Mouse (Mus musculus) embryonic facial prominence, embryonic 13.5 days (tissue): ENCODE measurements around the gene Galntl6. TPM values are rescaled to one million over a fixed set of nuclear protein-coding genes. Genes with fewer than 3 reads are reported as not detected.

Experiments used
- ATAC-seq: fragments of 200-750 bp; cut with Nextera tagmentation; 2 replicates; pipeline ENCODE4 v1.8.0; 2017; ENCODE audit warnings: low read depth; ENCODE audit not compliant: insufficient number of reproducible peaks, insufficient read depth, low FRiP score, low TSS enrichment
- H3K27ac ChIP-seq: fragments of 300-500 bp; sonication (generic); 2 replicates; pipeline ENCODE4 v1.5.1; 2015; ENCODE audit warnings: moderate library complexity, mild to moderate bottlenecking, inconsistent platforms
- H3K27me3 ChIP-seq: fragments of 300-500 bp; sonication (generic); 2 replicates; pipeline ENCODE4 v1.6.1; 2015; ENCODE audit warnings: mild to moderate bottlenecking, inconsistent platforms
- H3K36me3 ChIP-seq: fragments of 300-500 bp; sonication (generic); 2 replicates; pipeline ENCODE4 v1.6.1; 2015; ENCODE audit warnings: mild to moderate bottlenecking, inconsistent platforms
- H3K4me1 ChIP-seq: fragments of 300-500 bp; sonication (generic); 2 replicates; pipeline ENCODE4 v1.6.1; 2015; ENCODE audit warnings: inconsistent platforms
- H3K4me2 ChIP-seq: fragments of 300-500 bp; sonication (generic); 2 replicates; pipeline ENCODE4 v1.6.1; 2015; ENCODE audit warnings: moderate library complexity, mild to moderate bottlenecking, inconsistent platforms
- H3K4me3 ChIP-seq: fragments of 300-500 bp; sonication (generic); 2 replicates; pipeline ENCODE4 v1.5.1; 2015; ENCODE audit warnings: mild to moderate bottlenecking, inconsistent platforms
- H3K9ac ChIP-seq: fragments of 300-500 bp; sonication (generic); 2 replicates; pipeline ENCODE4 v1.6.1; 2015; ENCODE audit warnings: mild to moderate bottlenecking, inconsistent platforms
- H3K9me3 ChIP-seq: fragments of 300-500 bp; sonication (generic); 2 replicates; pipeline ENCODE4 v1.6.1; 2016; ENCODE audit warnings: inconsistent platforms
- WGBS: fragments of 180-500 bp; shearing (Covaris S2); methylation state at CpG from one replicate; pipeline ENCODE4 v1.1.7; 2015; ENCODE audit warnings: mixed read lengths; 5-methylcytosine and 5-hydroxymethylcytosine counted together
- polyA plus RNA-seq: library from polyadenylated mRNA; unstranded; fragments of >200 nt; fragmentation: Nextera tagmentation; extraction: Ambion mirVana; gene quantifications from 2 replicates; pipeline ENCODE4 v1.2.1, GENCODE M21; 2015

Galntl6 gene
- polyA plus RNA-seq, 1 experiment from 2014 or later: 2.1 TPM

DNA sequence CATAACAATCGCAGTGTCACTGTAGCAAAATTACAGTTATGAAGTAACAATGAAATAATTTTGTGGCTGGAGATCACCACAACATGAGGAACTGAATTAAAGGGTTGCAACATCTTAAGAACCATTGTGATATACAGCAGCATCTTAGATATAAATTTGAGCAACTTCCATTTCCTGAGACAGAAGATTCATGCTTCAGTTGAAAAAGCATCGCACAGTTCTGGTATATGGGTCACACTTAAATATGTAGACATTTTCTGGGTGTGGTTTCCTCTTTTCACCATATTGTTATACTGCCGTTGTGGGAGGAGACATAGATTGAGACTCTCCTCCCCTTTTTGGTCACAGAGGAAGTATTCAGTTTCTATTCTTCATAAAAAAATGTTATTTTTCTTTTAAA lies 667.6 kb downstream of the Galntl6 start:
- Histone ChIP-seq H3K36me3 (no peaks in the 10 kb centered on the region), H3K27me3 (no peaks in the 10 kb centered on the region), H3K9ac (no peak overlapping the region), H3K27ac (no peak overlapping the region), H3K4me3 (no peak overlapping the region), H3K9me3 (no peaks in the 10 kb centered on the region), H3K4me1 (no peaks in the 10 kb centered on the region), H3K4me2 (no peak overlapping the region)
- no peak for ATAC-seq
- WGBS: 84% methylated on average over 3 of the region's 3 CpGs

- no peak overlapping the region for H3K9ac ChIP-seq
- no peak overlapping the region for H3K4me2 ChIP-seq
- H3K4me3 ChIP-seq: no peak overlapping the region
- H3K27me3 ChIP-seq: no peaks in the 10 kb centered on the region
- no peaks in the 10 kb centered on the region for H3K36me3 ChIP-seq
- H3K4me1 ChIP-seq: no peaks in the 10 kb centered on the region
- H3K9me3 ChIP-seq: no peaks in the 10 kb centered on the region
- ATAC-seq: no peak
- H3K27ac ChIP-seq: no peak overlapping the region
- WGBS: 13% methylated on average over 2 of the region's 2 CpGs
Observed at GRCm38 (mm10) chr8:58234220-58234619, 678.2 kb downstream of the Galntl6 start.

GRCm38 (mm10) chr8:58228725-58229124 lies 683.7 kb downstream of the Galntl6 start:
- no peak overlapping the region for H3K4me3 ChIP-seq
- no peak overlapping the region for H3K9ac ChIP-seq
- H3K4me2 ChIP-seq: no peak overlapping the region
- WGBS: 72% methylated on average over 1 of the region's 1 CpGs
- H3K36me3 ChIP-seq: no peaks in the 10 kb centered on the region
- H3K27ac ChIP-seq: no peak overlapping the region
- ATAC-seq: no peak
- no peaks in the 10 kb centered on the region for H3K27me3 ChIP-seq
- H3K4me1 ChIP-seq: no peaks in the 10 kb centered on the region
- no peaks in the 10 kb centered on the region for H3K9me3 ChIP-seq

- H3K27ac ChIP-seq: no peak overlapping the region
- H3K4me3 ChIP-seq: no peak overlapping the region
- H3K27me3 ChIP-seq: no peaks in the 10 kb centered on the region
- no peak for ATAC-seq
- H3K9ac ChIP-seq: no peak overlapping the region
- 70% methylated on average over 8 of the region's 8 CpGs for WGBS
- no peaks in the 10 kb centered on the region for H3K9me3 ChIP-seq
- H3K36me3 ChIP-seq: no peaks in the 10 kb centered on the region
- H3K4me1 ChIP-seq: no peaks in the 10 kb centered on the region
- H3K4me2 ChIP-seq: no peak overlapping the region
Observed at GRCm38 (mm10) chr8:58217885-58218284, 694.6 kb downstream of the Galntl6 start.

GRCm38 (mm10) chr8:58189694-58190093 lies 722.7 kb downstream of the Galntl6 start:
- H3K4me2 ChIP-seq: no peak overlapping the region
- no peaks in the 10 kb centered on the region for H3K27me3 ChIP-seq
- H3K9ac ChIP-seq: no peak overlapping the region
- H3K36me3 ChIP-seq: no peaks in the 10 kb centered on the region
- no peaks in the 10 kb centered on the region for H3K4me1 ChIP-seq
- H3K4me3 ChIP-seq: no peak overlapping the region
- ATAC-seq: no peak
- WGBS: 72% methylated on average over 1 of the region's 1 CpGs
- no peaks in the 10 kb centered on the region for H3K9me3 ChIP-seq
- no peak overlapping the region for H3K27ac ChIP-seq

DNA sequence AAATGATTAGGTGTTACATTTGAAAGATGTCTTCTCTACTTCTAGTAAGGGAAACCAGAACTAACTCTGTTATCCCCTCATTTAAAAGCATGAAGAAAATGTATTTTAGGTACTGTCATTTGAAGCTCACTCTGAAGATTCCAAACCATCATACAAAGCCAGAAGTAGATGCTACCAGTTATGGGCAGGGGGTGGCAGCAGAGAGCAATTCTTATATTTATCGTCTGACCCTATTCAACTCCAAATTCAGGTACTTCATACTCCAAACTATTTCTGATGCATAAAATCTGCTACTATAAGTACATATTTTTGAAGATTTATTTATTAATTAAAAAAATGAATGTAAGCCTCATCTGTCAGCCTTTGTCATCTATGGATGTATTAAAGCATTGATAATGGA lies 765.5 kb downstream of the Galntl6 start:
- no peak for ATAC-seq
- Histone ChIP-seq H3K9me3 (no peaks in the 10 kb centered on the region), H3K4me3 (no peak overlapping the region), H3K9ac (no peak overlapping the region), H3K36me3 (no peaks in the 10 kb centered on the region), H3K27me3 (no peaks in the 10 kb centered on the region), H3K4me2 (no peak overlapping the region), H3K4me1 (no peaks in the 10 kb centered on the region), H3K27ac (no peak overlapping the region)
- whole genome bisulfite sequencing: 21% methylated on average over 1 of the region's 1 CpGs

- Histone ChIP-seq H3K27me3 (no peaks in the 10 kb centered on the region), H3K36me3 (no peaks in the 10 kb centered on the region)
- 62% methylated on average over 4 of the region's 4 CpGs for WGBS
Observed at GRCm38 (mm10) chr8:58086733-58087132, 825.7 kb downstream of the Galntl6 start.

DNA sequence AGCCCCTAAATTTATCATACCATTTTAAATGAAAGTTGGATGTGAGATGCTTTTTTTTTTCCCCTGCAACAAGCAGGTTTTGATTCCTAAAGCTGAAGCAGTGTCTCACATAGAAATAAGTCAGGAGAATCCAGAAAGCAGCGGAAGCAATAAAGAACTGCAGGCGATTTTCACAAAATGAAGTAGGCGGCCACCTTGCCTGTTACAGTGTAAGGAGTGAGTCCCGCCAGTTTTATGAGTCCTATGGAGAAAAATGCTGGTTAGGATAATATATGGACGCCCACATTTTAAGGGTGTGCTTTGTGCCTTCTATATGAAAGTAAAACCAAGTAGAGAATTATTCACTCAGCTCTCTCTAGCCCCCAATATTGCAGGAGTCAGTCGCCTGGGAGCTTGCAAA lies 827.5 kb downstream of the Galntl6 start:
- no peak overlapping the region for H3K9ac ChIP-seq
- no peaks in the 10 kb centered on the region for H3K4me1 ChIP-seq
- H3K4me2 ChIP-seq: no peak overlapping the region
- no peak overlapping the region for H3K4me3 ChIP-seq
- H3K27ac ChIP-seq: no peak overlapping the region
- no peak for ATAC-seq
- H3K36me3 ChIP-seq: no peaks in the 10 kb centered on the region
- H3K9me3 ChIP-seq: no peaks in the 10 kb centered on the region
- no peaks in the 10 kb centered on the region for H3K27me3 ChIP-seq
- WGBS: 85% methylated on average over 6 of the region's 6 CpGs

More at GRCm38 (mm10) chr8:58086733-58087132, 825.7 kb downstream of the Galntl6 start:
- ATAC-seq: no peak
- Histone ChIP-seq H3K27ac (no peak overlapping the region), H3K9ac (no peak overlapping the region), H3K4me2 (no peak overlapping the region), H3K9me3 (no peaks in the 10 kb centered on the region), H3K4me3 (no peak overlapping the region), H3K4me1 (no peaks in the 10 kb centered on the region)

GRCm38 (mm10) chr8:58081715-58082114 lies 830.7 kb downstream of the Galntl6 start:
- Histone ChIP-seq H3K4me2 (no peak overlapping the region), H3K4me3 (no peak overlapping the region), H3K4me1 (no peaks in the 10 kb centered on the region), H3K36me3 (no peaks in the 10 kb centered on the region), H3K27ac (no peak overlapping the region), H3K9ac (no peak overlapping the region), H3K27me3 (no peaks in the 10 kb centered on the region), H3K9me3 (no peaks in the 10 kb centered on the region)
- no peak for ATAC-seq
- WGBS: 84% methylated on average over 5 of the region's 5 CpGs

GRCm38 (mm10) chr8:58074611-58075010 lies 837.8 kb downstream of the Galntl6 start:
- no peak overlapping the region for H3K4me2 ChIP-seq
- H3K9ac ChIP-seq: no peak overlapping the region
- WGBS: 85% methylated on average over 4 of the region's 4 CpGs
- H3K4me1 ChIP-seq: no peaks in the 10 kb centered on the region
- no peaks in the 10 kb centered on the region for H3K9me3 ChIP-seq
- H3K4me3 ChIP-seq: no peak overlapping the region
- H3K36me3 ChIP-seq: no peaks in the 10 kb centered on the region
- no peak overlapping the region for H3K27ac ChIP-seq
- H3K27me3 ChIP-seq: no peaks in the 10 kb centered on the region
- no peak for ATAC-seq

DNA sequence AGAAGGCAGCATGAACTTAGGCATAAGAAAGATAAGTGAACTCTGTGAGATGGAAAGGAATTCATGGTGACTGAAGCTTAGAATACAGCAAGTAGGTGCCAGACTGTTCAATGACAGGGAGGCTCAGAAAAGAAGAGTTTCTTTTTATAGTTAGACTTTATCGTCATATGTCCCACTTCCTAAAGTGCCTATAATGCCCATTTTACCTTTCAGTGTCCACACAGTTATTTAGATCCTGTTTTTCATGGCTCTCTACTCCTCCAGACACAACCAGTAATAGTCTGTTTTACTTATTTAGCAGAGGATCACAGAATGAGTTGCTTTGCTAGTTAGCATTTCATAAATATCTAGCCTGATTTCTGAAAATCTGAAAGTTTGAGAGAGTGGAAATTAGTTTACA lies 838.7 kb downstream of the Galntl6 start:
- 100% methylated on average over 1 of the region's 1 CpGs for WGBS
- H3K9ac ChIP-seq: no peak overlapping the region
- no peak overlapping the region for H3K4me3 ChIP-seq
- no peak for ATAC-seq
- H3K4me1 ChIP-seq: no peaks in the 10 kb centered on the region
- no peaks in the 10 kb centered on the region for H3K9me3 ChIP-seq
- H3K4me2 ChIP-seq: no peak overlapping the region
- H3K36me3 ChIP-seq: no peaks in the 10 kb centered on the region
- no peak overlapping the region for H3K27ac ChIP-seq
- H3K27me3 ChIP-seq: no peaks in the 10 kb centered on the region

GRCm38 (mm10) chr8:58032271-58032670 lies 880.2 kb downstream of the Galntl6 start:
- Histone ChIP-seq H3K27ac (no peak overlapping the region), H3K4me1 (no peaks in the 10 kb centered on the region), H3K36me3 (no peaks in the 10 kb centered on the region), H3K27me3 (no peaks in the 10 kb centered on the region), H3K9ac (no peak overlapping the region), H3K4me3 (no peak overlapping the region), H3K4me2 (no peak overlapping the region), H3K9me3 (no peaks in the 10 kb centered on the region)
- 84% methylated on average over 3 of the region's 3 CpGs for WGBS
- no peak for ATAC-seq

GRCm38 (mm10) chr8:58025558-58025957 lies 886.9 kb downstream of the Galntl6 start:
- no peak for ATAC-seq
- H3K27me3 ChIP-seq: no peaks in the 10 kb centered on the region
- H3K4me2 ChIP-seq: no peak overlapping the region
- H3K9ac ChIP-seq: no peak overlapping the region
- no peaks in the 10 kb centered on the region for H3K36me3 ChIP-seq
- H3K4me1 ChIP-seq: no peaks in the 10 kb centered on the region
- WGBS: 88% methylated on average over 4 of the region's 4 CpGs
- H3K9me3 ChIP-seq: no peaks in the 10 kb centered on the region
- H3K4me3 ChIP-seq: no peak overlapping the region
- no peak overlapping the region for H3K27ac ChIP-seq
